Mouse (Mus musculus) frontal cortex, adult (tissue): ENCODE measurements around the gene Pde9a.

Experiments used
- ATAC-seq: cut with Nextera tagmentation; 2 replicates; pipeline ENCODE4 v1.9.2; 2017; ENCODE audit warnings: mild to moderate bottlenecking, moderate library complexity, mixed read lengths; ENCODE audit not compliant: low TSS enrichment

Gene Pde9a

GRCm38 (mm10) chr17:31432878-31433281, 46.9 kb downstream of the Pde9a start:
- ATAC-seq: no peak

GRCm38 (mm10) chr17:31433401-31433928, 47.5 kb downstream of the Pde9a start:
- no peak for ATAC-seq

- no peak; the same call in 1 of the 2 replicates for ATAC-seq
Measured at GRCm38 (mm10) chr17:31433978-31434797, 48.2 kb downstream of the Pde9a start.

GRCm38 (mm10) chr17:31434825-31435325, 48.9 kb downstream of the Pde9a start:
- ATAC-seq: no peak

- no peak for ATAC-seq
Measured at GRCm38 (mm10) chr17:31435934-31436813, 50.2 kb downstream of the Pde9a start.

GRCm38 (mm10) chr17:31436814-31437406, 50.9 kb downstream of the Pde9a start:
- no peak for ATAC-seq

GRCm38 (mm10) chr17:31437482-31437881, 51.5 kb downstream of the Pde9a start:
- ATAC-seq: no peak

- ATAC-seq: no peak
Measured at GRCm38 (mm10) chr17:31439978-31440377, 54.0 kb downstream of the Pde9a start.

GRCm38 (mm10) chr17:31442513-31442912, 56.5 kb downstream of the Pde9a start:
- no peak for ATAC-seq

- ATAC-seq: no peak
Measured at GRCm38 (mm10) chr17:31444251-31444650, 58.2 kb downstream of the Pde9a start.

- ATAC-seq: no peak
Measured at GRCm38 (mm10) chr17:31445061-31445731, 59.2 kb downstream of the Pde9a start.

GRCm38 (mm10) chr17:31447766-31448165, 61.8 kb downstream of the Pde9a start:
- no peak for ATAC-seq

GRCm38 (mm10) chr17:31448519-31448918, 62.5 kb downstream of the Pde9a start:
- ATAC-seq: peak; percentile 68; the same call in 1 of the 2 replicates

- ATAC-seq: no peak
Measured at GRCm38 (mm10) chr17:31450206-31450605, 64.2 kb downstream of the Pde9a start.

GRCm38 (mm10) chr17:31451179-31451708, 65.2 kb downstream of the Pde9a start:
- peak; percentile 59 for ATAC-seq

GRCm38 (mm10) chr17:31452816-31453215, 66.8 kb downstream of the Pde9a start:
- ATAC-seq: no peak

- no peak for ATAC-seq
Measured at GRCm38 (mm10) chr17:31453476-31453875, 67.5 kb downstream of the Pde9a start.

- ATAC-seq: no peak
Measured at GRCm38 (mm10) chr17:31454056-31454455, 68.0 kb downstream of the Pde9a start.

GRCm38 (mm10) chr17:31456723-31457567, 70.9 kb downstream of the Pde9a start:
- peak; percentile 90 for ATAC-seq

- no peak for ATAC-seq
Measured at GRCm38 (mm10) chr17:31460416-31460815, 74.4 kb downstream of the Pde9a start.
